Mouse (Mus musculus): ENCODE measurements at regions not wholly inside any gene's neighbourhood (a gene's known extent, or its start where the extent isn't known, plus 50 kb on each side); places are given as distances from the start of the nearest gene placed in this dataset.
"Not testable (repeated sequence)": the region's sequence is repeated elsewhere in the genome, so short reads cannot be mapped to it uniquely, and the experiment has no call there.

DNA sequence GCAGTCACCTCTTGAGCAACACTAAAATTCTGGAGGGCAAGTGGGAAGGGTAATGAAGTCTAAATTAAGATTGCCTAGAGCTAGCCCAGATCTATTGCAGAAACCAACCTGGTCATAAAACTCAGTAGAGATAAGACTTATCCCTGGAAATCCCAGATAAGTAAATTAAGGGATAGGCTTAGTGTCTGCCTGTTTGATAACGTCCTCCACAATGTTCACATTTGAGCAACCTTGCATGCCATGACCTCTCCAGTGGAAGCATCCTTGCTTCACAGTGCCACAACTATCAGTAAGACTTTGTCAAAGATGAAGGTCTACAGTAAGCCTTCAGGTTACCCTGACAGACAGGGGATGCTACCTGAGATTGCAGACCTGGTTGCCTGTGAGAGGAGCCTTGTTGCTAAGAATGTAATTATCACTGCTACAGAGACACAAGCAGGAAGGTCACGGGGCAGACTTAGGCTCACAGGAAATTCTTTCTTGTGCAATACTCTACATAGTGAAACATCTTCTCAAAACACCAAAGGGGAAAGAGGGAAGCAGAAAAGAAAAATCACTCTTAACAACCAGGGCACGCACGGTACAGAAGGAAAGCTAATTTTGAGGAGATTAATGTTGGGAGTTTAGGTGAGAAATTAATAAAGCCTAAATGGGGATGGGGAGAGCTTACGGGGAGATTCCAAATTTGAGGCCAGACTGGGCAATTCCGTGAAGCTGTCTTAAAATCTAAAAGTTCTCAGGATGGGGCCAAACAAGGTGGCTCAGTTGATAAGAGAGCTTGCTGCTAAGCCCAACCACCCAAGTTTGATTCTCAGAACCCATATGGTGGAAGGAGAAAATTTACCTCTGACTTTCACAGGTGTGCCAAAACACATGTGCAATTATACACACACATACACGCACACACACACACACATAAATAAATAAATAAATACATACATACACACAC lies 56.9 kb upstream of the Prdm9 start:
- intact Hi-C loops (cut with DNase I; ENCODE audit: low total_unique reads): loop anchor here (5.0 kb wide), 1 partner anchor 101 kb away; no protein-coding TSS in a partner anchor

DNA sequence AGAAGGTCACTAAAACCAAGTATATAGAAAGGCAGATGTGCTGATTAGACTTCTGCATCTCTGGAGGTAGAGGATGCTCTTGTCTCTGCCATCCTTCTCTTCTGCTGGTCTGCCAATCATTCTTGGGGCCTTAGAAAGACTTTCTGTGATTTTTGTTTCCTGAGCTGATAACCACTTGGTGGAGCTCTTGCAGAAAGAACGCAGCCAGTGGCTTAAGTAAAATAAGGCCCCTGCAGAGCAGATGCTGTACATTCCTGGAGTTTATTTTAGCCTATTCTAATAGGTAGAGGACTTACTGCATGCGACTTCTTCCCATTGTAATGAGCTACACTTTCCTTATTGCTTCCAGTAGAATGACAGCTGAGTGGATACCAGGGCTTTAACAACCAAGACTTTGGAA lies 58.8 kb upstream of the Prdm9 start:
- DNase-seq: no peak
- intact Hi-C loops (cut with DNase I; ENCODE audit: low total_unique reads): loop anchor here (5.0 kb wide), 1 partner anchor 99 kb away; no protein-coding TSS in a partner anchor

More for the DNA sequence above, 56.9 kb upstream of the Prdm9 start:
- no peak for DNase-seq

DNA sequence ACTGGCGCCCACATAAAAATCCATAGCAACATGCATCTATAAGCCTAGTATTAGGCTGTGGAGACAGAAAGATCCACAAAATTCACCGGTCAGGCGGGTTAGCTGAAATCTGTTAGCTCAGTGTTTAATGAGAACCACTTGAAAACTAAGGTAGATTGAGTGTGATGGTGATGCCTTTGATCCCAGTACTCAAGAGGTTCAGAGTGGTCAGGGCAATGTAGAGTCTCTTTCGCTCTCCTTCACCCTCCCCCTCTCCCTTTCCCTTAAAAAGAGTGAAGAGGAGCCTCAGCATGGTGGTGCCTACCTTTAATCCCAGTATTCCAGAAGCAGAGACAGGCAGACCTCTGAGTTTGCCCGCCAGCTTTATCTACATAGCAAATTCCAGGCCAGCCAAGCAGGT lies 66.6 kb upstream of the Prdm9 start:
- DNase-seq: no peak
- intact Hi-C loops (cut with DNase I; ENCODE audit: low total_unique reads): no loop called here

GRCm38 (mm10) chr17:15631626-15632025 lies 67.5 kb upstream of the Prdm9 start:
- no peak for DNase-seq
- intact Hi-C loops (cut with DNase I; ENCODE audit: low total_unique reads): no loop called here

GRCm38 (mm10) chr17:15632090-15632489 lies 67.9 kb upstream of the Prdm9 start:
- no peak for DNase-seq
- intact Hi-C loops (cut with DNase I; ENCODE audit: low total_unique reads): no loop called here

DNA sequence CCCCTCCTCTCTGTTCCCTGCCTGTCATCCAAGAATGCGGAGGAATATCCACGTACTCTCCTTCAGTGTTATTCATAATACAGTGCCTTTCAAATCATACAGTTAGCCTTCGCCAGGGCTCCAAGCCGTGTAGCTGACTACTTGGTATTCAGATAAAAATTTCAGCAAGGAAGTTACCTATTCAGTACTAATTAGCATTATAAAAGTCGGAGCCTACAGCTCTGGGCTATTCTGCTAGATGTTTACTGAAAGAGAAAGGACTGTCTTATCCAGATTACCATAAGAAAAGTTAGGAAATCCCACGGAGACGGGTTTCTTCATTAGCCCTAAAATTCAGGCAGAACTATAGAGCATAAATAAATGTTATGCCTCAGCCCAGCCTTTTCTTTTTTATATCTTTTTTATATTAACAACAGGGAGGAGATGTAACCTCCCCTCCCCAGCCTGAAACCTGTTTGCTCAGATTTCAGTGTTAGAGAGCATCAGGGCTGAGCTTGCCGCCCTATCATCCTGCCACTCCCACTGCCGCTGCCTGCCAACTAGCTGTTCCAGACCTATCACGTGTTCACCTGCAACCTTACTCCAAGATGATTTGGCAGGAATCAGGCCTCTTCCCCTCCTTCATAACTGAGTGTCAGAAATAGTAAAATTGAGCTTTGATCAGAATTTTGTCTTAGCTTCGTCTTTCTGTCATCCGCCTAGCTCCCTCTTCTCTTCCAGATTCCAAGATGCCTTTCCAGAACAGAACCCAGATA lies 65.5 kb upstream of the Chd1 start:
- intact Hi-C loops (cut with DNase I; ENCODE audit: low total_unique reads): not testable (repeated sequence)

DNA sequence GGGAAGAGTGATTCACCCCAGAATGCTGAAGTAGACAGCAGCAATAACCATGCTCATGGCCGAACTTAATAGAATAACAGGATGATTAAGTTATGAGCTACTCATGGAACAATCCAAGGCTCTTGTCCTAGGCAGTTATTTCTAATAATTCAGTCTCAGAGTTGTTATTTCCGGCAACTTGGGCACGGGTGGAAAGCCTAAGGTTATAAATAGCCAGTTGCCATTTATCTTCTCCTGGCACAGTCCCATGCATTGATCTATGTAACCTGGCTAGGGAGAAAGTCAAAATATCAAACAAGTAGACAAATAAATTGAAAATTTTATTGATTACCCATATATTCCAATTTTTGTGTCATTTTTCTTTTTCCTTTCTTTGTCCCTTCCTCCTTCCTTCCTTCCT lies 64.0 kb upstream of the Chd1 start:
- intact Hi-C loops (cut with DNase I; ENCODE audit: low total_unique reads): no loop called here
- no peak for DNase-seq

More for the DNA sequence above, 65.5 kb upstream of the Chd1 start:
- DNase-seq: not testable (repeated sequence)

GRCm38 (mm10) chr17:15641764-15642163 lies 63.0 kb upstream of the Chd1 start:
- DNase-seq: no peak
- intact Hi-C loops (cut with DNase I; ENCODE audit: low total_unique reads): no loop called here

- DNase-seq: no peak
- intact Hi-C loops (cut with DNase I; ENCODE audit: low total_unique reads): no loop called here
These were observed 58.0 kb upstream of the Chd1 start for GRCm38 (mm10) chr17:15646768-15647167.

DNA sequence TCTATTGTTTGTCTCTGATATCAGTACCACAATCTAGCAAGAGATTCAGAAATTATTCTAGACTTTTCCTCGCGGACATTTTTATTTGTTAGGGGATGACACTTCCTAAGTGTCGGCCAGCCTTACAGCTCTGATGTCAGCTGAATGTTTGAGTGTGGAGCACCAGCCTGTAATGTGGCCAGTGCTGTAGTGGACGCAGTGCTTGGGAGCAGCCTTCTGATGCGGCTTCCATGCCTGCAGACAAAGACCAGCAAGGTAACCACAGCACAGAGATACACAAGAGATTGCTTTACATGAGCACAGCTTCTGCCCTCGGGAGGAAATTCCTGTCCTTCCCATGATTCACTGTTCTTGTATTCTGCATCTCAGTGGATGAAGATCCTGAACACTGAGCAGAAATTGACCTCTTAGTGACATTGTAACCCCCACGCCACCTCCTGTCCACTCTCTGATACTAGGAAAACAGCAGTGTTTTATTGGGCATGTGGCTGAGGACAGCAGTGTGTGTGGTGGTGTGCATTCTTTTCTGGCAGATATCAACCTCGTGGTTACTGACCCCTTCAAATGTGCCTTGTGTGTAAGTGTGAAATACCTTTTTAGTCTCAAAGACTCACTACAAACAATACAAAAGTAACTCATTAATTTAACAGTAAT lies 54.6 kb upstream of the Chd1 start:
- no peak for DNase-seq
- intact Hi-C loops (cut with DNase I; ENCODE audit: low total_unique reads): no loop called here

GRCm38 (mm10) chr17:15651869-15652268 lies 52.9 kb upstream of the Chd1 start:
- intact Hi-C loops (cut with DNase I; ENCODE audit: low total_unique reads): no loop called here
- no peak for DNase-seq
